Mouse (Mus musculus): ENCODE data around the gene Coil. TPM values are rescaled to one million over a fixed set of nuclear protein-coding genes. Genes with fewer than 3 reads are reported as not detected.

Gene Coil
- total RNA-seq, 1 experiment = 37.8 TPM

GRCm38 (mm10) chr11:89024181-89024881 lies 54.3 kb downstream of the Coil start:
- H3K9me3 ChIP-seq (ENCODE audit: control insufficient read depth, insufficient read depth, low read depth, low read length) = no peaks in the 10 kb centered on the region
- H3K36me3 ChIP-seq (ENCODE audit: control insufficient read depth, insufficient read depth, low read length, poor library complexity, severe bottlenecking) = peaks cover 3% of the 10 kb centered on the region
- no peak overlapping the region for H3K9ac ChIP-seq (ENCODE audit: insufficient read depth, low read depth, low read length, poor library complexity, severe bottlenecking)
- in situ Hi-C loops (cut with MboI; ENCODE audit: low sequenced_read_pairs in 2 of 2, unreplicated experiment in 2 of 2) = no loop called here
- no peak overlapping the region for H3K4me3 ChIP-seq (ENCODE audit: insufficient read depth in 1 of 2, low read depth in 1 of 2, low read length in 2 of 2, poor library complexity in 1 of 2, severe bottlenecking in 1 of 2)
- no peak overlapping the region for H3K27ac ChIP-seq (ENCODE audit: insufficient read depth, low read depth, low read length, poor library complexity, severe bottlenecking)
- DNase-seq (ENCODE audit: low read depth, low spot score) = no peak
- TF ChIP-seq ZC3H11A (IDR thresholded peaks at IDR 0.05; ENCODE audit: borderline replicate concordance, low read depth, low read length) (no peak), MAFK (IDR thresholded peaks at IDR 0.05; ENCODE audit: insufficient read depth, low read depth, low read length) (no peak), HCFC1 (IDR thresholded peaks at IDR 0.05; ENCODE audit: borderline replicate concordance, insufficient read depth, low read length) (no peak), ZNF384 (IDR thresholded peaks at IDR 0.05; ENCODE audit: low read depth, low read length) (no peak), CHD2 (IDR thresholded peaks at IDR 0.05; ENCODE audit: low read depth, low read length) (no peak)
- peaks cover 13 to 25% of the 10 kb centered on the region in 2 experiments; a peak in 3 of 4 replicates for H3K4me1 ChIP-seq (ENCODE audit: control insufficient read depth in 2 of 2, insufficient read depth in 2 of 2, low read length in 2 of 2, poor library complexity in 1 of 2)

GRCm38 (mm10) chr11:89025603-89026002 lies 55.6 kb downstream of the Coil start:
- TF ChIP-seq HCFC1 (IDR thresholded peaks at IDR 0.05; ENCODE audit: borderline replicate concordance, insufficient read depth, low read length) (no peak), ZNF384 (IDR thresholded peaks at IDR 0.05; ENCODE audit: low read depth, low read length) (no peak), CHD2 (IDR thresholded peaks at IDR 0.05; ENCODE audit: low read depth, low read length) (no peak), MAFK (IDR thresholded peaks at IDR 0.05; ENCODE audit: insufficient read depth, low read depth, low read length) (no peak), ZC3H11A (IDR thresholded peaks at IDR 0.05; ENCODE audit: borderline replicate concordance, low read depth, low read length) (no peak)

DNA sequence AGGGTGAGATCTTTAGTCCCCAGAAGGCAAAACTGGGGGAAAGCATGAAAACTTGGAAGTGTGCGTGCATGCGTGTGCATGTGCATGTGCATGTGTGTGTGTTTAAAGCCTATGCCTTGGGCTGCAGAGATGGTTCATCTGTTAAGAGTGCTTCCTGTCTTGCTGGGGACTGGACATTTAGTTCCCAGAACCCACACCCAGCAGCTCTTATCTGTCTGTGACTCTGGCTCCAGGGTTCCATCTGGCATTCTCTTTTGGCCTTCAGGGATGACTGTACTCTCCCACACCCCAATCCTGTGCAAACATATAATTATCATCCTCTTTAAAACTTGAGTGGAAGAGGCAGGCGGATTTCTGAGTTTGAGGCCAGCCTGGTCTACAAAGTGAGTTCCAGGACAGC lies 56.1 kb downstream of the Coil start:
- in situ Hi-C loops (cut with MboI; ENCODE audit: low sequenced_read_pairs in 2 of 2, unreplicated experiment in 2 of 2) = no loop called here
- Histone ChIP-seq H3K36me3 (ENCODE audit: control insufficient read depth, insufficient read depth, low read length, poor library complexity, severe bottlenecking) (no peaks in the 10 kb centered on the region; the same call in 1 of the 2 replicates), H3K9me3 (ENCODE audit: control insufficient read depth, insufficient read depth, low read depth, low read length) (no peaks in the 10 kb centered on the region), H3K4me1 (ENCODE audit: control insufficient read depth in 2 of 2, insufficient read depth in 2 of 2, low read length in 2 of 2, poor library complexity in 1 of 2) (peaks cover 10 to 27% of the 10 kb centered on the region in 2 experiments), H3K27ac (ENCODE audit: insufficient read depth, low read depth, low read length, poor library complexity, severe bottlenecking) (no peak overlapping the region), H3K9ac (ENCODE audit: insufficient read depth, low read depth, low read length, poor library complexity, severe bottlenecking) (no peak overlapping the region), H3K4me3 (ENCODE audit: insufficient read depth in 1 of 2, low read depth in 1 of 2, low read length in 2 of 2, poor library complexity in 1 of 2, severe bottlenecking in 1 of 2) (no peak overlapping the region)
- DNase-seq (ENCODE audit: low read depth, low spot score) = no peak
- TF ChIP-seq ZC3H11A (IDR thresholded peaks at IDR 0.05; ENCODE audit: borderline replicate concordance, low read depth, low read length) (no peak), CHD2 (IDR thresholded peaks at IDR 0.05; ENCODE audit: low read depth, low read length) (no peak), HCFC1 (IDR thresholded peaks at IDR 0.05; ENCODE audit: borderline replicate concordance, insufficient read depth, low read length) (no peak), ZNF384 (IDR thresholded peaks at IDR 0.05; ENCODE audit: low read depth, low read length) (no peak), MAFK (IDR thresholded peaks at IDR 0.05; ENCODE audit: insufficient read depth, low read depth, low read length) (no peak)

More at GRCm38 (mm10) chr11:89025603-89026002, 55.6 kb downstream of the Coil start:
- no peak overlapping the region for H3K27ac ChIP-seq (ENCODE audit: insufficient read depth, low read depth, low read length, poor library complexity, severe bottlenecking)
- no peaks in the 10 kb centered on the region for H3K9me3 ChIP-seq (ENCODE audit: control insufficient read depth, insufficient read depth, low read depth, low read length)
- peaks cover 12 to 25% of the 10 kb centered on the region in 2 experiments for H3K4me1 ChIP-seq (ENCODE audit: control insufficient read depth in 2 of 2, insufficient read depth in 2 of 2, low read length in 2 of 2, poor library complexity in 1 of 2)
- no peaks in the 10 kb centered on the region; the same call in 1 of the 2 replicates for H3K36me3 ChIP-seq (ENCODE audit: control insufficient read depth, insufficient read depth, low read length, poor library complexity, severe bottlenecking)
- in situ Hi-C loops (cut with MboI; ENCODE audit: low sequenced_read_pairs in 2 of 2, unreplicated experiment in 2 of 2) = no loop called here
- no peak overlapping the region for H3K9ac ChIP-seq (ENCODE audit: insufficient read depth, low read depth, low read length, poor library complexity, severe bottlenecking)
- H3K4me3 ChIP-seq (ENCODE audit: insufficient read depth in 1 of 2, low read depth in 1 of 2, low read length in 2 of 2, poor library complexity in 1 of 2, severe bottlenecking in 1 of 2) = no peak overlapping the region
- no peak for DNase-seq (ENCODE audit: low read depth, low spot score)

DNA sequence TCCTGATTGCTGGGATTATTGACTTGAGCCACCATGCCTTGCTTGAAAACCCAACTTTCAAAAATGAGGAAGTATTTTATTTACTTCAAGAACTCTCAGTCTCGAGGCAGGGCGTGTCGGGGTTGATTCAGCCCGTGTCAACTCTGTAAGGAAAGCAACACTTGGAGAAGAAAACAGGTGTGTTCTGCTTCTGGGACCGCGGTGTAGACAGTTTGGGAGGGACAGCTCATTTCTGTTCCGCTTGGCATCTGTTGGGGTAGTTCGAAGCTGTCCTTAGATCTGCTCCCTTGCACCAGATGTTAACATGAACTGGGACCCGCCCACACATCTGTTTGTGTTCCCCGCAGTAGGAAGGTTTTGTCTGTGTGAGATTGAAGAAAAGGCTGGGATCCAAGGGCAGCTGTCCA lies 57.9 kb downstream of the Coil start:
- Histone ChIP-seq H3K9me3 (ENCODE audit: control insufficient read depth, insufficient read depth, low read depth, low read length) (no peaks in the 10 kb centered on the region), H3K4me3 (ENCODE audit: insufficient read depth in 1 of 2, low read depth in 1 of 2, low read length in 2 of 2, poor library complexity in 1 of 2, severe bottlenecking in 1 of 2) (no peak overlapping the region), H3K36me3 (ENCODE audit: control insufficient read depth, insufficient read depth, low read length, poor library complexity, severe bottlenecking) (no peaks in the 10 kb centered on the region), H3K4me1 (ENCODE audit: control insufficient read depth in 2 of 2, insufficient read depth in 2 of 2, low read length in 2 of 2, poor library complexity in 1 of 2) (peaks cover 10 to 20% of the 10 kb centered on the region in 2 experiments), H3K27ac (ENCODE audit: insufficient read depth, low read depth, low read length, poor library complexity, severe bottlenecking) (no peak overlapping the region), H3K9ac (ENCODE audit: insufficient read depth, low read depth, low read length, poor library complexity, severe bottlenecking) (no peak overlapping the region)
- in situ Hi-C loops (cut with MboI; ENCODE audit: low sequenced_read_pairs in 2 of 2, unreplicated experiment in 2 of 2) = no loop called here
- TF ChIP-seq HCFC1 (IDR thresholded peaks at IDR 0.05; ENCODE audit: borderline replicate concordance, insufficient read depth, low read length) (no peak), ZNF384 (IDR thresholded peaks at IDR 0.05; ENCODE audit: low read depth, low read length) (no peak), CHD2 (IDR thresholded peaks at IDR 0.05; ENCODE audit: low read depth, low read length) (no peak), ZC3H11A (IDR thresholded peaks at IDR 0.05; ENCODE audit: borderline replicate concordance, low read depth, low read length) (no peak), MAFK (IDR thresholded peaks at IDR 0.05; ENCODE audit: insufficient read depth, low read depth, low read length) (no peak)
- DNase-seq (ENCODE audit: low read depth, low spot score) = no peak
